Mouse (Mus musculus): Measurements from ENCODE around the gene Crhbp.

DNA sequence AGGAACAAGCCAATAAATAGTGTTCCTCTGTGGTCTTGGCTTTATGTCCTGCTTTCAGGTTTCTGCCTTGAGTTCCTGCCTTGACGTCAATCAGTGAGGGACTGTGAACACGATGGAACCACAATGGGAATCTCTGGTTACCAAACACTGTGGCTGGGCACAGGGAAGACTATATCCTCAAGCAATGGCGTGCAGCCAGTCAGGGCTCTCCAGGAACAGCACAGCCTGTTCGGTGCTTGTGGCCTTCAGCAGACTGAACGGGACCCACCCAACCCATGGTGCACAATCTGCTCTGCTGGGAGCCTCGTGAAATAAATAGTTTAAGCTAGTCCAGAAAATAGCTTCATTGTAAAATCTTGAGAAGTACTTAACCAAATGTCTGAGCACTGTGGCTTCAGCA, 18.3 kb downstream of the Crhbp start:
- TF ChIP-seq CTCF (IDR thresholded peaks at IDR 0.05; ENCODE audit: low read depth, low read length) (no peak), POLR2A (IDR thresholded peaks at IDR 0.05; ENCODE audit: insufficient read depth, low read length) (no peak), EP300 (IDR thresholded peaks at IDR 0.05; ENCODE audit: insufficient read depth, low read depth, low read length) (no peak)
